Mouse (Mus musculus) right cerebral cortex, postnatal 4 days (tissue): ENCODE measurements around the gene Mlf1.

Source experiments
- DNase-seq: peaks from one replicate; pipeline ENCODE4 v3.0.0-alpha.2; 2022

Mlf1 gene

DNA sequence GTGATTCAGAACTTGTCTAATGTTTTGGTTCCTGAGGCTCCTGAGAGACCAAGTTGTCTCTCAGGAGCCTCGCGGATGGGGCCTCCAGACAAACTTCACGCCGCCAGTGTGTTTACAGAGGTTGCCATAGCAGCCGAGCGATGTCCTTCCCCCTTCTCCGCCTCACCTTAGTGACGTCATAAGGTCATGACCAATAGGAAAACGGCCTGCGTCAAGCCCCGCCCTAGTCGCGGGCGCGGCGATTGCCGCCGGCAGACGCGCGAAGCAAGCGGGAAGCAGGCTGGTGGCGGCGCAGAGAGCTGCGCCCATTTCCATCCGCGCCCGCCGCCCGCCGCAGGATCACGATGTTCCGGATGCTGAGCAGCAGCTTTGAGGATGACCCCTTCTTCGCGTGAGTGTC is at the start of gene Mlf1:
Gene Mlf1, plus strand, starts transcription at position 226 of the 400 bp plus-strand sequence.
- peak; percentile 84 for DNase-seq

DNA sequence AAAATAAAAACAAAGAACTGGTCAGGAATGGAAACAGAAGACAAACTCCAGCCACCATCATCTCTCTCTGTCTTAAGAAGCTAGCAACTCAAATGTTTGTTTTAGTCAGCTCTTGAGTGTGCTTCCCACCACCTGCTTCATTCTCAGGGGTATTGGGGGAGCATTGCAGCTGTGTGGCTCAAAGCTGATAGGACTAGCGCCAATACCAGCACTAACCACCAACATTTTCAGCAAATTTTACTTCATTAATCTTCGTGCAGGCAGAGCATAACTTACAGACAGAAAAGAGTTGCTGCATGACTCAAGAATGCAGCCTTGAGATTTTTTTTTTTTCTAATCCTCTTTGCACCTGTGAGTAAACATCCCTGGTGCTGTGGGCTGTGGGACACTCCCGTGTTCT is 34.3 kb upstream of the Mlf1 start:
- DNase-seq: no peak

DNA sequence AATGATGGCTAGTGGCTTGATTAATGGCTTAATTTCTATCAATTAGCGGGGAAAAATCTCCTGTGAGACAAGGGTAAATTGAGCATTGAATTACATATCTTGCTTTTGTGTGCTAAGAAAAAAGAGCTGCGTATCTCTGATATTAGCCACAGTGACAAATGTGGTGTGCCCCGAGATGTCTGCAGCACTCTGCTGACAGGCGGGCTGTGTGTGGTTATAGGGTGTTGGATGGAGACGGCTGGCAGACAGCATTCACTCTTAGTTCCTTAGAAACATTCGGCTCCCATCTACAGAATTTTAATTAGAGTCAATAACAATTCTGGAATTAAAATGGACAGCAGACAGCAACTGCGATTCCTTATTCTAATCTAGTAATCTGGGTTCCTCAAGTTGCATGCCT is 33.0 kb upstream of the Mlf1 start:
- DNase-seq: no peak

DNA sequence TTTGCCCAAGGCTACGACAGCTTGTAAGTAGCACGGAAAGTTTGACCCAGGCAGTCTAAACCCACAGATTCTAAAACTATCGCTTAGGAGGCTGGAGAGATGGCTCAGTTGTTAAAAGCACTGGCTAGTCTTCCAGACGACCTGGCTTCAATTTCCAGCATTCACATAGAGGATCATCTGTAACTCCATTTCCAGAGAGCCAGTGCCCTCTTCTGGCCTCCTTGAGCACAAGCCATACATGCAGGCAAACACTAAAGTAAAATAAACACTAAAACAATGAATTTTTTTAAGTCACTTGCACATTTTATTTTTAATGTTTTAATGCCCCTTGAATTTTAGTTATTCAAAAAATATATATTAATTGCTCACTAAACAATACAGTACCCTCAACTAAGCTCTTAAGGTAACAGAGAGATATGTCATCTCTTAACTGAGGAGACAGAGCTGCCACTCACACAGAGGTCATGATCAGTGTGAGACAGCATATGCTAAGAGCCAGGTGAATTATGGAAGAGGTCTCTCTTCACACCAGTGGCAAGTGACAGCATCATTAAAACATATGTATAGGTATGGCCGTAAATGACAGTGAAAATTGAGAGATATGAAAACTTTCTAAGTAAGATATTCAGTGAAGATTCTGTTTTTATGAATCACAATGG is 30.8 kb upstream of the Mlf1 start:
- no peak for DNase-seq

DNA sequence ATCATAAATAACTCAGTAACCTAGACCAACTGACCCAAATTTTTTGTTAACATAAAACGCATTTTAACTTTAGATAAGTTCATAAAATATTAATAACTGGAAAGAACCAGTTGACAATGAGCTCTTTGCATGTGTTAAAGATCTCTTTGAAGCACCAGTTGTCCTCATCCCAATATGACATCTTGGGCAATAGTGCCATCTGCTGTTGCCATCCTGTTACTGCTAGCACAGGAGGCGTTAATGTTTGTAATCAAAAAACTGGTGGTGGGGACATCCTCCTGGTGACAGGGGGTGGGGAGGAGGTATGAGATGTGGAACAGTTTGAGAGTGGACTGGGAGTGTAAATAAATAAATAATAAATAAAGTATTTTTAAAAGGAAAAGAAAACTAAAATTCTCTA is 29.3 kb upstream of the Mlf1 start:
- peak; percentile 64 for DNase-seq

DNA sequence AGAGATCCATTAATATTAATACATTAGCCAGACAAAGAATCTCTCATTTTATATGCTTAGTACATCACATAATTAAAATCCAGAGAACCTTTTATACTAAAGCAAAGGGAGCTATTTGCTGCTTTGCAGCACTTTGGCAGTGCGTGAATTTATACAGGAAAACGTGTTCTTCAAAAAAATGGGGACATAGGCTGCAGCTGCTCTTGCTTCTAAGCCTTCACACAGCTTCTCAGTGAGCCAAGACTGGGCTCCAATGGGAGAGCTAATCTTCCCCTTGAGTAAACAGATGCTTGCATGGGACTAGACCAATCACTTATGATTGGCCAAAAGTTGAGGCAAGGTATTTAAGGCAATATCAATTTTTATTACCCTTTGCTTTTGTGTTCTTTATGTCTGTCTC is 27.2 kb upstream of the Mlf1 start:
- no peak for DNase-seq

DNA sequence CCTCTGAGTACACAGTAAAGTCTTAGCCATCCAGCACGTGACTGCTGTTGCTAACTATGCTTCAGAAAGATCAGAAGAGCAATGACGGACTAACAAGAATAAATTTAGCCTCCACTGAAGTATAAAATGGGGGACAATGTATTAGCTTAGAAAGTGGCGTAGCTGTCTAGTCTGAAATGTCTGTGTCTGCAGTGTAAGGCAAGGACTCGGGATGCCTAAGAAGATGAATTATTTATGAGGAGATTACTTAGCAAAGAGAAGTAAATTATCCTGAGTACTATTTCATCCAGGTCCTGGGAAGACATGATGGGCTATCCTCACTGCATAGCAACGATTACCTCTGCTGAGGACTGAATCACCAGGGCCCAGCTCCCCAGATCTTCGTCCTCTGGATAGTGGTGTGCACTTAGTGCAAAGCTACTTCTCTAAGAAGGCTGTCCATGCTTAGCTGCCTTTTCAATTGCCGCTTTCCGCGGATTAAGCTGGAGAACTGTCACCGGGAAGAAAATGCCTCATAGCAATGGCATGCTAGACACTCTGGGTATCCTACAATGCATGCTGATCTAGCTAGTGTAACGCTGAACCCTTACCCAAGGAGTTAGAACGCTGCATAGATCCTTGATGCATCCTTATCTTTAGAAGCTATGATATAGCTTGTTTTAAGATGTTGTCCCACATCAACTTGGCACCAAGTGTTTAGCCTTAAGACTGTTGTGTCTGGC is 22.3 kb upstream of the Mlf1 start:
- no peak for DNase-seq

DNA sequence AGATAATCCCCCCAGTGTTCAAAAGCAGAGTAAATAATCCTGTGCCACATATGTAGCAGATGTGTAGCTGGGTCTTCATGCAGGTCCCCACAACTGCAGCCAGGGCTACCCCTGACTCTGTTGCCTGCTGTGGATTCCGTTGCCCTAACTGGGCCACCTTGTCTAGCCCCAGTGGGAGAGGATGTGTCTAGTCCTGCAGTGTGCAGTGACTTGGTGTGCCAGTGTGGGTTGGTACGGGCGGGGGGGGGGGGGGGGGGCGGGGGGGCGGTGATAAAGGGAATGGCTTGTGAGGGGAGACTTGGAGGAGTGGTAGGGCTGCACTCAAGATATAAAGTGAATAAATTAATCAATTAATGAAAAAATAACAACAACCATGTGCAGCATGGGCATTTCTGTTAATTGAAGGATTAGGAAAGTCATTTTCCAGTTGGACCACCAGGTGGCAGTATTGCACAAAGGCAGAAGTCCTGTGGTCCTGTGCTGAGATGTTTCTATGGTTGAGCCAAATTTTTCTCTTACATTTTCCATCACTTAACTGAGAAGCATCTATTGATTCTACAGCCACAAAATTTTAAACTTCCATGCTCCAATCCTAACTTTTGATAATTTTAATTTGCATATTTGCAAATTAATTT is 21.7 kb upstream of the Mlf1 start:
- DNase-seq: peak; percentile 43

DNA sequence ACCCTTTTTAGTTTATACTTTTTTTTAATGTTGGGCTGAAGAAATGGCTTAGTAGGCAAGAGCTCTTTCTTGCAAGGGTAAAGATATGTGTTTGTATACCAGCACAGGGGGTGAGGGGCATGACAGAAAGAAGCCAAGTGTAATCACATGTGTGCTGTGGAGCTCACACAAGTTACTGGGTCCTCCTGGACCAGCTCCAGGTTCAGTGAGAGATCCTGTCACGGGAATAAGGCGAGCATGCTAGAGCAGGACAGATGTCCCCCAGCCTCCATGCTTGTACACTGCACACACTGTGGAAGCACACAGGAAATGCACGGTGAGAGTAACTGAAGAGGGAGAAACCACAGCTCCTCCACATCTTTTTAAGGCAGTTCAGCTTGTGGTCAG is 21.1 kb upstream of the Mlf1 start:
- DNase-seq: no peak

DNA sequence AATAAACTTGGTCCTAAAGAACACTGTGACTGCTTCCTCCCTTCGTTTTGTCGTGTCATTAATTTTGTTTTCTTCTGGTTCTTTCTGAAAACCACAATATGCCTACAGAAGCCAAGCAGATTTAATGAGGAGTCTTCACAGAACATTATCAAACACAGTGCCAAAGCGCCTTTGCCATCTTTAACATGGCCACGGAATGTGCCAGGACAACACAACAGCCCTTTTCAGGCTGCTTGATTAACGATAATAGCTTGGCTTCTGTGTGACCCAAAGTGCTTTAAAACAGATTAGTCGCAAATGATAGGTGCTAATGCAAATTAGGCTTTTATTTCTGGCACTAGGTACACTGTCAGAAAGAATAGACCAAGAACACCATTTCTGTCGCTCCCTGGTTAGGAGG is 15.5 kb upstream of the Mlf1 start:
- DNase-seq: no peak

DNA sequence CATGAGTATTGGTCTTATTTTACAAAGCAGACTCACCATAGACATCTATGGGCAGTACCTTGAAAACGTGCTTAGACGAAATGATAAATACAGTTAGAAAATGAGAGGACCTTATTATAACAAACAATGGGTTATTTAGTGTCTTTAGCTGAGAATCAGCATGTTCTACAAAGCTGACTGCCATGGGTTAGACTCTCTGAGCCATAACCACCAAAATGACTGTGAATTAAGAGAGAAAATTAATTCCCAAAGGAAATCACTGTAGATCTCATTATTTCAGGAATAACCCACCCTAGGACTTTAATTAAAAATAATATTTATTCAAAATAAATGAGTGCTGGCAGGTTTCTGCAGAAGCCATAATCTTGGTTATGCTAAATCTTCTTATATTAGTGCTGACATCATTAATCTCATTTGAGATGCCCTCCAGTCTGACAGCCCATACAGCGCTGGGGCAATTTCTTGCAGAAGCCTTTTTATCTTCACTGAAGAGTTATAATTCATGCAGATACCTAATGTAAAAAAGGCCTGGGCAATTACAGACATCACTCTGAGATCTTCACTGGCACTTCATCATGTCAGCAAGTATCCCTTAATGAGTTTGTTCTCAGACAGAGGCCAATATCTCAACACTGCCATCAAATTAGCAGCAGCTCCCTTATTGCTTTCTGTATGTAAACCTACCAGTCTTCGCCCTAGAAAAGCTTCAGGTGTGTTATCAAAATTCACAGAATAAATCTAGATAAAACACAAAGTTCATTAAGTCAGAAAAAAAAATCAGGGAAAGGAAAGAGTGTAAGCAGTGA is 7.6 kb upstream of the Mlf1 start:
- no peak for DNase-seq

DNA sequence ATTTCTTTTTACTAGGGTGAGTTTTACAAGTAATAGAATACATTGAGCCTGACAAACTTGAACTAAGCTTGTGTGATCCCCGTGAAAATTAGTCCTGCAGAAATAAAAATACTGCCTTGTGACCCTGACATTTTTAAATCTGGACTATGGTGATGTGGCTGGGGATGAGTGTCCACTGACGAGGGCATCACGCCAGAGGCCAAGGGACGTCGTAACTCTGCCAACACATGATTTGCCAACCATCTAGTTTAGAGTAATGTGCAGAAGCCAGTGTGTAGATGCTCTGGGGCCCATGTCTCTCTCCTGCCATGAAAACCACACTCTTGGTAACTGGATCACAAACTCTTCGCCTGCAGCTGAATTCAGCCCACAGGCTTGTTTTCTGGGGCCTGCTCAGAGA is 6.4 kb upstream of the Mlf1 start:
- DNase-seq: no peak

DNA sequence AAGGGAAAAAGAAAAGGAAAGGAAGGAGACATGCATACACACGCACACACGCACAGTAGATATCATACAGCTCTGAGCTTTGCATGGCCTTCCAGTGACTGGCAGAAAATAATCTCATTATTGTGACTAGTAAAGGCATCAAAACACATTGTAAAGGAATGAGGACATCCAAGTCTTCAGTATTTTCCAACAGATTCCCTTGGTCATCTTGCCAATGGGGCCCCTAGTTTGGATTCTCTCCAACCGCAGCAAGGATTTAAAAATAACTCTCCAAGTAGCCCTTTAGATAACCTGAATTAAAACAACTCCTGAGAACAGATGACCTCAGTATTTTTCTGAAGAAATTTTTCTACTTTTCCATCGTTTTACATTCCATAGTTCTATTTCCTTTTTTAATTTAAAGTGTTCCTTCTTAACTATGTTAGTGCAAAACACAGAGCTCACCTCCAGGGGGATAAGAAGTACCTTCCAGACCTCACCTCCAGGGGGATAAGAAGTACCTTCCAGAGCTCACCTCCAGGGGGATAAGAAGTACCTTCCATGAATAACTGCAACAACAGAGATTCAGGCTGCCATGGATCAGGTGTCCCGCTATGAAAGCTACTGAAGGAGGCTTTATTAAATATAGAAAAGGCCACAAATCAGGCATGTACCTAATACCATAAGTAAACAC is 4.4 kb upstream of the Mlf1 start:
- DNase-seq: no peak

DNA sequence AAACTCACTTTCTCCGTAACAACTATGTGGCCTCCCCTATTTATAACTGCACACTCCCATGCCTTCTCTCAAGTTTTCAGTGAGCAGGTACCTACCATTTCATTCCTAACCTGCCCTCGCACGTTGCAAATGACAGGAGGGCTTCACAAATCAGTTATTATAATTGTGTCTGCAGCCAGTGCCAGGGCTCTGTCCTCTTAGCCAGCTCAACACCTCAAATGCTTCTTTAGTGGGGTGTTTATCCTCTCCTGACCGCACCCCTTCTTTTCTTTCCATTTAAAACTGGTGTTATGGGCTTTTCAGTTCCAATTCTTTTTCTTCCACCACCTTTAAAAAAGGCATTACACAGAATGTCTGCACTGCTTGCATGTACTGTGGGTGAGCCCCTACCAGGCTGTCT is 1.7 kb upstream of the Mlf1 start:
- DNase-seq: no peak

DNA sequence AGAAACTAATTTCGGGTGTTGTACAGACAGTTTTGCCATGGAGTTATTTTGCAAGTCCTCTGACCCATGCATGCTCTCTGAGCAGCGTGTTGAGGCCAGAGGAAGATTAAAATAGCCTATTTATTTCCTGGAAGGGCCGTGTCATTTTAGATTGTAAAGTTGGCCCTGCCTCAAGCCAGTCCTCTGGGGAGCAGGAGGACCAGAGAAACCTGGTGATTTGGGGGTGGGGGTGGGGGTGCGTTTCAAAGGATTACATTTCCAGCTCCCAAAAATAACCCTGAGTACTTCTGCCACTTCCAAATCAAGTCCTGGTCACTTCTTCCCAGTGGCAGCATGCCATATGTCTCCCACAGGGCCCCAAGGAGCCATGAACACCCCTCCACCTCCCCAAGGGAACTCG is 1.1 kb upstream of the Mlf1 start:
- DNase-seq: no peak

DNA sequence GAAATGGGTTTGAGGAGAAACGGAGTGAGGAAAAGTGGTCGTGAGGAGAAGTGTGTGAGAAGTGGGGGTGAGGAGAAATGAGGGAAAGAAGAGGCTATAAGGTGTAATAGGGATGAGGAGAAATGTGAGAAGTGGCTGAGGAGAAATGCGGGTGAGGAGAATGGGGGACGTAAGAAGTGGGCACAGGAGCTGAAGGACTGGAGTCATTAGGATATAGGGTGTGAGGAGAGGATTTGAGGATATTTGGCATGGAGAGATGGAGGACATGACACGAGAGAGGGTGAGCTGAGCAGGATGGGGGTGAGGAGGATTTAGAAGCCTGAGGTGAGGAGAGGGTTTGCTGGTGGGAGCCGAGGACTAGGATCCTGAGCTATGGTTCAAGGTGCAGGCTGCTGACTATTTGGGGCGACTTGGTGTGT is 472 bp downstream of the Mlf1 start:
- no peak for DNase-seq

DNA sequence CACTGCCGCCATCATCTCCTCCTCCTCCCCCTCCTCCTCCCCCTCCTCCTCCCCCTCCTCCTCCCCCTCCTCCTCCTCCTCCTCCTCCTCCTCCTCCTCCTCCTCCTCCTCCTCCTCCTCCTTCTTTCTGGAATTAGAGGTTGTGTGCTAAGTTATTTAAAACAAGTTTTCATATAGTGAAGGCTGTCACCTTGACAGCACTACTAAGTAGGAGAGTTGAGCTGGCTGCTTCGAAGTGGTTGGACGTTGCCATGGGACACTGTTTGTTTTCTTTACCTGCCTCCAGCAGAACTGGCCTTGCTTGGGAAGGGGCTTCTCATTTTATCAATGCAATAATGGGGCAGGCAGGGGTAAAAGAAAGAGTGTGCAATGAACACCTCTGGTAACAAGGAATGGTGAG is 1.2 kb downstream of the Mlf1 start, which contains the start of gene Gm17402:
Gene Gm17402, minus strand, starts transcription at position 101 of the 400 bp plus-strand sequence.
- DNase-seq: no peak

DNA sequence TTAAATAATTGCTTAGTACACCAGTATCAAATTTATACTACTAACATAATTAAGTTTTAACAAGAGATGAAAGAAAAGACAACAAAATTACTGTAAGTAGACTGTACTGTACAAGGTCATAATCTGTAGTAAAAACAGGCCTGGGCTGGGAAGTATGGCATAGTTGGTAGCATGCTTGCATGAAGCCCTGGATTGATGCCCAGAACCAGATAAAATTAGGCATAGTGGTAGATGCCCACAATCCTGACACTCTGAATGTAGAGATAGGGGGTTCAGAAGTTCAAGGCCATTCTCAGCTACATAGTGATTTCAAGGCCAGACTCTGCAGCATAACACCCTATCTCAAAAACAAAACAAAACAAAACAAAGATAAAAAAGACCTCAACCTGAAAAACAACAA is 4.3 kb downstream of the Mlf1 start:
- no peak for DNase-seq

DNA sequence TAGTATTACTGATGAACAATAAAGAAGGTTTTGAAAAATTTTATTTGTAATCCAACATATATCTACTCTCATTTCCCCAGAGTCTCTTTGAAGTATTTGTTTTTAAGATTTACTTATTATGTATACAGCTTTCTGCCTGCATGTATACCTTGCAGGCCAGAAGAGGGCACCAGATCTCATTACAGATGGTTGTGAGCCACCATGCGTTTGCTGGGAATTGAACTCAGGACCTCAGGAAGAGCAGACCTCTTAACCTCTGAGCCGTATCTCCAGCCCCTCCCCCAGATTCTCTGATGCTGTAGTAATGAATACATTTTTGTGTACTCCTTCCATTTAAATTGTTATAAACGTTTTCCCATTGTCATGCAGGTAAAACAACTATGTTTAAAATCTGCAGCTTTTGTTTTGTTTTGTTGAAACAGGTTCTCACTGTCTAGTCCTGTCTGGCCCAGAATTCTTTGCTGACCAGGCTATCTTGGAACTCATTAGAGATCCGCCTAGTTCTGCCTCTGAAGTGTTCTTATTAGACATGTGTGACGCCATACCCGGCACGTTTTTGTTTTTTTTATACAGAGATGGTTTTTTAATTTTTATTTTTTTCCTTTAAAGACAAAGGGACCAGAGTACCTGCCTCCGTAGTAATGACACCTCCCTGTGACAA is 55.6 kb downstream of the Mlf1 start:
- DNase-seq: peak; percentile 13

DNA sequence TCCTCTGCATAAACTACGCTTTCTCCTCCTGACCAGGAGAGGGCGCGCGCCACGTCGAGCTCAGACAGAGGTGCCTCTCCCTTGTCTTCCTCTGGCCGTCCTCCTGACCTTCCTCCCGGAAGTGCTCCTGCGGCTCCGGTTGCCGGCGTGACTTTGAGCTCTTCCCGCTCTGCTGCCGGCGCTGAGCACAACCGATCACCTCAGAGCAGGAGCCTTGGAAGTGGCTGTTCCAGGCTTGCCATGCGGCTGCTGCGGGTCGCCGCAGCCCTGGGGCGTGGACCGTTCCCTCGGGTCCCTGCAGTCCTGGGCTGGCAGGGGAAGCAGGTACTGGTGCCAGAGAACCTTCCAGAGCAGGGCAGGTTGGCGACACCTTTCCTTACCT is 56.1 kb downstream of the Mlf1 start, which contains the start of gene Gfm1:
Gene Gfm1, plus strand, starts transcription at position 98 of the 382 bp plus-strand sequence.
- peak; percentile 93 for DNase-seq

DNA sequence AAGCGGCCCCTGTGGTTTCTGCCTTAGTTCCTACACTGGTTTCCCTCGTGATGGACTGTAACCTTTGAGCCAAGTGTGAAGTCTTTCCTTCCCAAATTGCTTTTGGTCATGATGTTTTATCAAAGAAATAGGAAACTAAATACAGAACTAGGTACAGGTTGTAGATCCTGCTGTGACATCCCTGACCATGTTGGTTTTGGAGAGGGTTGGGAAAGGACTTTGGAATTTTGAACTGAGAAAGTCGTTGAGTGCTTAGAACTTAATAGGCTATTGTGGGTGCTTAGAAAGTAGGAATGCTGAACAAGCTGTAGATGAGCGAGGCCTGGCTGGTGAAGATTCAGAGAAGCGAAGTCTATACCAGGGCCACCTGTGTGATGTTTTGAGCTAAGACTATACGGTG is 60.1 kb downstream of the Mlf1 start:
- DNase-seq: no peak

DNA sequence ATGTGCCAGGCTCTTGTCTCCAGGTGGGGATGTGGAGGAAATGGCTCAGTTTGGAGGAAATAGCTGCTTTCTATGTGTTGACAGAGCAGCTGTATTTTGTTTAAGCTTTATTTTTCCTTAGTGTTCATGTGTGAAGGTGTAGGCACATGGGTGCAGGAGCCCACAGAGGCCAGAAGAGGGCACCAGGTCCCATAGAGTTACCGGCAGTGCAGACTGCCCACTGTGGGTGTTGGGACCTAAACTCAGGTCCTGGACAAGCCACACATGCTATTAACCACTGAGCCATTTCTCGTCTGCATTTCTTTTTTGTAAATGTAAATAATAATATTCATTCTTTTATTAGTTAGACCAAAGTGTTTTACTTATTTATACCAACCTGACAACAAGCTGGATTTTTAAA is 73.2 kb downstream of the Mlf1 start:
- no peak for DNase-seq
